Mouse (Mus musculus) ovary, postnatal 36 days (tissue): ENCODE data around the gene Fn1.

Experiments
- DNase-seq: peaks from one replicate; pipeline ENCODE4 v3.0.0; 2022; ENCODE audit warnings: low spot score, mixed read lengths

Gene Fn1

DNA sequence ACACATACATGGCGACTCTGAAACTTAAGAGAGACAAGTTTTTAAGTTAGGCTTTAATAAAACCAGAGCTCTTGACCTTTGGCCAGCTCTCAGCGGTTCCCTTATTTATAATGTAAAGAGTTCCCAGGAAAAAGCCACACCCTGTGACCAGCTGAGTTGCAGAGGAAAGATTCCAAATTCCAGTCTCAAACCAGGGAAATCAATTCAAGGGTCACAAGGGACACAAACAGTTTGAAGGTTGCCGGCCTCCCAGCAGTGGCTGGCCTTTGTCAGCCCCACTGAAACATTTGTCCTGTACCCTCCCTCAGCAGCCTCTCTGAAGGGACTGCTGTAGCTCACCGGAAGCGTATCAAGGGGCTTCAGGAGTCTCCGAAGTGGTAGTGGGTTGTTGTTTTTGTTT lies 2.3 kb downstream of the Fn1 start:
- DNase-seq: no peak

- DNase-seq: no peak
Measured at GRCm38 (mm10) chr1:71648166-71648565, 4.8 kb downstream of the Fn1 start.

DNA sequence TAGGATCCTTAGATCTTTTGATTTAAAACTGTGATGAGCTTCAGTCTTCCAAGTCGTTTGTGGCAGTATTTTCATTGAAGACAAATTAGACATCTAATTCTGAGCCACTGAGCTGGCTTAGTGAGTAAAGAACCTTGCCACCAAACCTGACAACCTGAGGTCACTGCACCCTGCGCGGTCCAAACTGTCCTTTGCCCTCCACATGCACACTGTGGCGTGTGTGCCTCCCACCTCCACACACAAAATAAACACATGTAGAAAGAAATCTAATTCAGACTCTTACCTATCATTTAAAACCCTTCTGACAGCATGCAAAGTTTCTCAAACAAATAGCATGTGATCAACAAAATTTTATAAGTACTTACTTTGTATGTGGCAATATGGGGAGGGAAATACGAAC lies 6.2 kb downstream of the Fn1 start:
- DNase-seq: no peak

- DNase-seq: no peak
Measured at GRCm38 (mm10) chr1:71645999-71646398, 7.0 kb downstream of the Fn1 start.

- DNase-seq: no peak
Measured at GRCm38 (mm10) chr1:71645466-71645865, 7.5 kb downstream of the Fn1 start.

- DNase-seq: no peak
Measured at GRCm38 (mm10) chr1:71642794-71643193, 10.2 kb downstream of the Fn1 start.

DNA sequence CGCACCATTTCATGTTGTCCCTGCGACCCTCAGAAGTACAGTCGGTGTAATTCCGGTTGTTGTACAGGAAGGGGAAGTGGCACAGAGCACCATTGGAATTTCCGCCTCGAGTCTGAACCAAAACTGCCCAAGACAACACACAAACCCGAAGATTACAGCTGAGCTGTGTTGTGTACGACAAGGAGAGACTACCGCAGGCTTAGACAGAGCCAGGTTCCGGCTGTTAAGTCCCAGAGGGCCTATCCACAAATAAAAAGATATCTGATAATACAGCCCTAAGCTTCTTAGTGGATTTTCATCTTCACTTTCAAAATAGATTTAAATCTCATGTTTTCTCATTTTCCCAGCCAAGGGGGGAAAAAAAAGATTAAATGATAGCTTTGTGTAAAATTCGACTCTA lies 11.8 kb downstream of the Fn1 start:
- DNase-seq: no peak

- no peak for DNase-seq
Measured at GRCm38 (mm10) chr1:71640157-71640556, 12.8 kb downstream of the Fn1 start.

DNA sequence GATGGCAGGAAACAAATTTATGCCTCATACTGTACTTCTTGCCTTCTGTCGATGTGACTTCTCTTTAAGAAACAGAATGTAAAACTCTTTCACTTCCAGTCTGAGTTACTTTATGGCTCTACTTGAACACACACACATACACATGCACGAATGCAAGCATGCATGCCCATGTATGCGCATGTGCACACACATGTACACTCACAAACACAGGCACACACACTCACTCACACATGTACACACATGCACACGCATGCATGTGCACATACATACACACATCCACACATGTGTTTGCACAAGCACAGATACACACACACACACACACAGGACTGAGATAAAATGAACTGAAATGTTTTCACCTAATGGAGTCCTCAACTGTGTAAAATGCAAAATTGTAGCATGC lies 16.3 kb downstream of the Fn1 start:
- DNase-seq: no peak

DNA sequence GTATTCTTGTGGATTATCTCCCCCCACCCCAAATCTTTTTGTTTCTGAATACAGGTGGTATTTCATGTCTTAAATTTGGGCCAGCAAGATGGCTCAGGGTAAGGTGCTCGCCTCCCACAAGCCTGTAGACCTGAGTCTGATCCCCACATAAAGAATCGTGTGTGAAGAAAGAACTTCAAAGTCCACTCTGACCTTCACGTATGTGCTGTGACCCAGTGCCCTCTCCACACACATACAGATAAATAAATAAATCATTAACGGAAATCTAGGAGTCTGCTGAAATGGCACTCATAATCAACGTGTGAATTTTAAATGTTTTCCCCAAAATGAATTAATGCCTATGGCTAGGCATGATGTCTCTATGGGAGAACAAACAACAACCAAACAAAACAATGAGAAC lies 16.9 kb downstream of the Fn1 start:
- DNase-seq: no peak

DNA sequence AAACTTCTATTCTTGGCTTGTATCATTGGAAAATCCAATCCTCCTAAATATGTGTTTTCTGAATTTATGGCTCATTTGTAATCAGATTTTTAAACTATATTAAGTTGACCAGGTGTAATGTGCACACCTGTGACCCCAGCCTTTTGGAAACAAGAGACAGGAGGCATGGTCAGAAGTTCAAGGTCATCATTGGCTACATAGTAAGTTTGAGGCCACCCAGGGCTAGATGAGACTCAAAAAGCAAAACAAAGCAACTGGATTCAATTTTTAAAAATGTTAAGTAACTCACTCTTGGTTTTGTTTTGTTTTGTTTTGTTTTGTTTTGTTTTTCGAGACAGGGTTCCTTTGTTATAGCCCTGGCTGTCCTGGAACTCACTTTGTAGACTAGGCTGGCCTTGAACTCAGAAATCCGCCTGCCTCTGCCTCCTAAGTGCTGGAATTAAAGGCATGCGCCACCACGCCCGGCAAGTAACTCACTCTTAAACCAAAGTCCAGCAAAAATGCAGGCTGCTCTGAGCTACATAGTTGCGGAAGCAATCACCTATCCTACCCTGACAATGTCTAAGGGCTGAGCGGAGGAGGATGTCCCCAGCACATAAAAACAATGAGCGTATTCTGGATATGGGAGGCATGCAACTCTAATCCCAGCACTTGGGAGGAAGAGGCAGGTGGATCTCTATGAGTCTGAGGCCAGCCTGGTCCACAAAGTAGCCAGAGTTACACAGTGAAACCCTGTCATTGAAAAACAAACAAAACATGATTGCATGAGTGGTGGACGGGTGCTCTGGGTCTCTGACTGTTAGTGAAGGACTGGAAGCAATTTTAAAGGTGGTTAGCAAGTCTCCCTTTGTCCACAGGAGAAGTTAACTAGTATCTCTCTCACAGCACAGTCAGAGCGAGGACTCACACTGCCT lies 17.6 kb downstream of the Fn1 start:
- no peak for DNase-seq

- no peak for DNase-seq
Measured at GRCm38 (mm10) chr1:71634471-71634981, 18.5 kb downstream of the Fn1 start.

DNA sequence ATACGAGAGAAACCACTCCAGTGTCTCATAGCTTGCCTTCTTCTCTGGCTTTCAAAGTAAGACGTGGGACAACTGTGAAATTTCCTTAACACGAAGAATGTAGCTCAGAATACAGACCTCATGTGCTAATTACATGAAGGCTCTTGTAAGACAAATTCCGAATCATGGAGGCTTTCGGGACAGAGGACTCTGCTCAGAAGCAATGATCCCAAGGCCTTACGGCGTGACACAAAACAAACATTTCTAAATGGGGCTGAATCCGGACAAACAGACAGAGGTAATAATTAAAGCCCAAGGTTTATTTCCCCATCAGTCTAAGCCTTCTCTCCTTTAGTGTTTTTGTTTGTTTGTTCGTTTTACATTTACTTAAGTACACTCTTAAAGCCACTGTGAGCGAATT lies 20.6 kb downstream of the Fn1 start:
- DNase-seq: no peak

DNA sequence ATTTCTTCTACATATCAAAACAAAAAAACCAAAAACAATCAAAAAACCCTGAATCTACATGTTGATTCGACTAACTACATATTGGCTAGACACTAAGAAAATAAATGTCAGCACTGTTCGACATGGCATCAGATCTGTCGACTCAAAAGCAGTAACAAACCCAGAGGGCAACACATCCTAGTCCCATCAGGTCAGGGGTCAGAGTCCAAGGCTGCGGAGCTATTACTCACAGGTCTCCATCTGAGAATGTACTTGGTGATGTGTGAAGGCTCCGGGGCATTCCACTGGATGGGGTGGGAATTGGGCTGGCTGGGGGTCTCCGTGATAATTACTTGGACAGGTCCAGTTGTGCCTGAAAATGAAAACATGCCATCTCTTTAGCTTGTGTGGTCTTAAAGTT lies 21.2 kb downstream of the Fn1 start:
- no peak for DNase-seq

DNA sequence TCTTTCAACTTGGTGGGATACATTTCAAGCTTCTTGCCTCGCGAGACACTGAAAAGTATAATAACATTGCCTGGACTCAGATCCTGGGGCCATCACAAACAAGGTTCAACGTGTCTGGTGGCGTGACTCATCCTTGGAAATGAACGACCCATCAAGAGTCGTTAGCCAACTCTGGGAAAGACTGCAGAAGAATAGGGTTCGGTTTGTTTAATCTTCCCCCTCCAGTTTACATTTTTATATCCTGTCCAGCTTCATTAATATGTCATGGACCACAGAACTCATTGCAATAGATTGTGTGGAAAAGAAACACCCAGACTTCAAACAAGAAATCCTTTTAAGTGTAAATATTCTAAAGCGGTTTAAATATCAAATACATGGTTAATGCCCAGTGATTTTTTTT lies 22.8 kb downstream of the Fn1 start:
- no peak for DNase-seq

GRCm38 (mm10) chr1:71623625-71624024 lies 29.4 kb downstream of the Fn1 start:
- DNase-seq: no peak

DNA sequence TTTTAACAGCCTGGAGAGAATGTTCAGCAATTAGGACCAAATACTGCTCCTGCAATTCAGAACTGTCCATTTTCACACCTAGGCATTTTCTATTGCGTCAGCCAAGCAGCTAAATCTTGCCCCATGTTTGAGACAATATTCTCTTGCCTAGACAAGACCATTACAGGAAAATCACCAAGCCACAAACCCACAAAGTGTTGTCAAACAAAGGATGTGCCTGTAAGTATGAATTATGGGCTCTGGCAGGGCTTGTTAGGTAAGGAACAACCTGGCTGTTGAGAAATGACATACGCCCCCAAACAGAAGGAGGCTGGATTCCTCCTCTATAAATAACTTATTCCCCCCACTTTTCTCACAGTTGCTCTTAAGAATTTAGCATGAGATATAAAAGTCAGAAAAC lies 31.5 kb downstream of the Fn1 start:
- no peak for DNase-seq

- DNase-seq: no peak
Measured at GRCm38 (mm10) chr1:71614545-71615246, 38.3 kb downstream of the Fn1 start.

- no peak for DNase-seq
Measured at GRCm38 (mm10) chr1:71612256-71612655, 40.7 kb downstream of the Fn1 start.

DNA sequence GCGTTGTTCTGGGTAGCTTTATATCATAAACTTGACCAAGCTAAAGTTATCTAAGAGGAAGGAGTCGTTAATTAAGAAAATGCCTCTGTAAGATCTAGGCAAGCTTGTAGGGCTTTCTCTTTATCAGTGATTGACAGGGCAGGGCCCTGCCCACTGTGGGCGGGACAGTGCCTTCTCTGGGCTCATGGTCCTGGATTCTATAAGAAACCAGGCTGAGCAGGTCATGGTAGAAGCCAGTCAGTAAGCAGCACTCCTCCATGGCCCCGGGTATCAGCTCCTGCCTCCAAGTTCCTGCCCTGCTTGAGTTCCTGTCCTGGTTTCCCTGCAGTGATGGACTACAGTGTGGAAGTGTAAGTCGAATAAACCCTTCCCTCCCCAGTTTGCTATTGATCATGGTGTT lies 43.1 kb downstream of the Fn1 start:
- DNase-seq: no peak

GRCm38 (mm10) chr1:71609057-71609775 lies 43.8 kb downstream of the Fn1 start:
- no peak for DNase-seq

GRCm38 (mm10) chr1:71606600-71607325 lies 46.2 kb downstream of the Fn1 start:
- no peak for DNase-seq
